Mouse (Mus musculus) adrenal gland, postnatal 36 days (tissue): ENCODE results near the gene Htra1. TPM values are rescaled to one million over a fixed set of nuclear protein-coding genes. Genes with fewer than 3 reads are reported as not detected.

ENCODE experiments used
- DNase-seq, 2 experiments: peaks; one replicate each; pipeline ENCODE4 v3.0.0; 2021; ENCODE audit warnings: mixed read lengths in 1 of 2
- total RNA-seq, 2 experiments: library from RNA; stranded (reverse); gene quantifications; 2 replicates each; pipeline ENCODE4 v1.2.3; 2021

Gene Htra1
- total RNA-seq, 2 experiments from 2014 or later = 38.5 to 94.6 TPM

GRCm38 (mm10) chr7:130966876-130967275 lies 31.0 kb downstream of the Htra1 start:
- DNase-seq = no peak

DNA sequence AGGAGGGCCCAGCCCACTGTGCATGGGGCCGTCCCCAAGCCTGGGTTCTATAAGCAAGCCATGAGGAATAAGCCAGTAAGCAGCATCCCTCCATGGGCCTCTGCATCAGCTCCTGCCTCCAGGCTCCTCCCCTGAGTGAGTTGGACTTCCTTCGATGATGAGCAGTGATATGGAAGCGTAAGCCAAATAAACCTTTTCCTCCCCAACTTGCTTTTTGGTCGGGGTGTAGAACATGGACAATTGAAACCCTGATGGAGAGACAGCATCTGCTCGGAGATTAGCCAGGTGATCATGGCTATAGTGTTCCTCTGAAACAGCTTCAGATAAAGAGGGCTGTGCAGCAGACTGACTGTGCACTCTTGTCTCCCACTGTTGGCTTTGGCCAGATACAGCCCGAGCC lies 32.0 kb downstream of the Htra1 start:
- no peak for DNase-seq

- peak; percentile 73 to 77 for DNase-seq
These were observed 32.6 kb downstream of the Htra1 start for GRCm38 (mm10) chr7:130968537-130968936.

- no peak for DNase-seq
These were observed 33.2 kb downstream of the Htra1 start for GRCm38 (mm10) chr7:130969076-130969475.

DNA sequence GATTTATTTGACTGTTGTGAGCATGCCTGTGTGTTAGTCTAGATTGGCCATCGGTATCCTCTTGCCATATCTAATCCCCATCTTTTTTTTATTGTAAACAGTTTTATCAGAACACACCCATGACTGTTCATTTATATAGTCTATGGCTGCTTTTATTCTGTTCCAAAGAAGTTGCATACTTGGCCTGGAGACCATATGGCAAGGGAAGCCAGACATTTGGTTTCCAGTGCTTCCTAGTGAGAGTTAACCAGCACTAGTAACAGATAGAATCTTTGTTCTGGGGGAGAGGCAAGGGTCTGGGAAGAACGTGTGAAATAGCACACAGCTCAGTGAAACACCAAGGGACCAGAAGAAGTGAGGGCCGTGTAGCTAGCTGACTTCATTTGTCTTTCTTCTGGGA lies 33.6 kb downstream of the Htra1 start:
- DNase-seq = no peak

GRCm38 (mm10) chr7:130972767-130973166 lies 36.9 kb downstream of the Htra1 start:
- DNase-seq = no peak

- DNase-seq = peak; percentile 78 to 85
These were observed 40.5 kb downstream of the Htra1 start for GRCm38 (mm10) chr7:130976305-130976935.

DNA sequence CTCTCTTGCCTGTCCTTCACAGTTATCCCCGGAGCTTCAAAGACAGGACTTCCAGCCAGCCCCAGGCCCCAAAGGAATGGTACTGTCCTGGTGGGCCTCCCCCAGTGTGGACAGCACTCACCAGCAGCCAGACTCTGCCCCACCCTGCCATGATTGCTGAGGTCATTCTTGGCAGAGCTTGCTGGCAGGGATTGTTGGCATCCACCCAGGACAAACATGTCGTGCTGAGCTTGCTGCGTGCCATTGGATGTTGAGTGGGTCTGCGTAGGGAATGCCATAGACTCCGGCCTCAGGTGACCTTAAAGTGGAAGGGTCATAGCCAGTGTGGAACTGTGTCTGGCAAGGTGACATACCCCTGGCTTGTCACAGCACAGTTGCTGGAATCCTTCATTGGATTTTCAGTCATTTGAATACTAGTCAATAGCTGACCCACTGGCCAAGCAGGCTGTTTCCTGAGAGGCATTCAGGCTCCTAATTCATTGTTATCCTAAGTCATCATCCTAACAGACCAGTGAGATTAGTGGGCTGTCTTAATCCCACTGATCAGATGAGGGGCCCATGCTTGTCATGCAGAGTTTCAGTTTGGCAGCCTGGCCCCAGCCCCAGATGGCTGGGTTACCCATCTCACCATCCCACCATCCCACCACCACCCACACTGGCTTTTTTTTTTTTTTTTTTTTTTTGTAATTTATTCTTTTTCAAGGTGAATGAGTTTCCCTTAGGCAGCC lies 42.0 kb downstream of the Htra1 start:
- peak; percentile 88 to 91 for DNase-seq

DNA sequence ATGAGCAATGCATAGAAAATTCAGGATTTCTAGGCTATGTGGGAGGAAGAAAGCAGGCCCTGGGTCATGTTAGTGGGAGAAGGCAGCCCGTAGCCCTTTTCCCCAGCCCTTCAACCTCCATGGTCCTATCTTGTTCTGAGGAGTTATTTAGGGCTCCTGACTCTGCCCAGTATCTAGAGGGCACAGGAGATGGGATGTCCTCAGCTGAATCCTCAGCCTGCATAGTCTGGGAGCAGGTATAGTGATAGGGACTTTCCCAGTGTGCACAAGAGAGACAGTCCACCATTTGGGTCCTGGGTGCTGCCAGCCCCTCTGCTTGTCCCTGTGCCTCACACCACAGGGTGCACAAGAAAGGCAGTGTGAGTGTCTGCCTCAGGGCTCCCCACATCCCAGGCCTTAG lies 42.6 kb downstream of the Htra1 start:
- DNase-seq = no peak

GRCm38 (mm10) chr7:130980130-130980529 lies 44.2 kb downstream of the Htra1 start:
- DNase-seq = peak; percentile 81 to 83

- DNase-seq = no peak
These were observed 46.5 kb downstream of the Htra1 start for GRCm38 (mm10) chr7:130982371-130982770.

DNA sequence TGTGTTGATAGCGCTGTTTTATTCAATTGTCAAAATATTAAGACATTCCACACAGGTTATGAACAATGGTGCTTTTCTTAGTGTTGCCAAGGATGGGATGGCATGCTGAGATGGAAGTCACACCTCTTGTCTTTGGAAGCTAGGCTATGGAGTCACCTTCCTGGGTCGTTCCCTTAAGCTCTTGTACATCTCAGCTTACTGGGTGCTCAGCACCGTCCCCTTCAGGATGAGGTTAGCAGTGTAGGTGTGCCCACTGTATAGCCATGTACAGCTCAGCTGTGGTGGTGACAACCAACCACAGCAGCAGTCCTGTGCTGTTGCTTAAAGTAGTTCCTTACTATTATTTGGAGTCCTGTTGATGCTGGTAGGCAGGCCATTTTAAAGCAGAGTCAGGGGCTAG lies 47.0 kb downstream of the Htra1 start:
- no peak for DNase-seq

DNA sequence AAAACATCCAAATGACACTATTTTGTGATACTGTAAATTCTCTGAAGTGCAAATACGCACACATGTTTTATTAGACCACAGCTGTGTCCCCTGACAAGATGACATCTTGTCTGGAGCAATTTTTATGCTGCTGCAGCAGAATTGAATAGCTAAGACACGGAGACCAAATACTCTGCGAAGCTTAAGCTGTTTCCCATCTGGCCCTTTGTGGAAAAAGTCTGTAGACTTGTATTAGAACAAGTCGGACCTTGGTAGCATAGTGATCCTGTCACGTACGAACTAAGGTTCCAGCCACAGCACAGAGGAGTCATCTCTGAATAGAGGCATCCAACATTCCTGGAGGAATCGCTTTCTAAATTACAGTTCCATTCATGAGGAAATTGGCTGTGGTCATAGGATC lies 48.4 kb downstream of the Htra1 start:
- no peak for DNase-seq

- no peak for DNase-seq
These were observed 49.3 kb downstream of the Htra1 start for GRCm38 (mm10) chr7:130985193-130985592.

- DNase-seq = peak; percentile 24 to 53
These were observed 49.8 kb downstream of the Htra1 start for GRCm38 (mm10) chr7:130985716-130986115.

DNA sequence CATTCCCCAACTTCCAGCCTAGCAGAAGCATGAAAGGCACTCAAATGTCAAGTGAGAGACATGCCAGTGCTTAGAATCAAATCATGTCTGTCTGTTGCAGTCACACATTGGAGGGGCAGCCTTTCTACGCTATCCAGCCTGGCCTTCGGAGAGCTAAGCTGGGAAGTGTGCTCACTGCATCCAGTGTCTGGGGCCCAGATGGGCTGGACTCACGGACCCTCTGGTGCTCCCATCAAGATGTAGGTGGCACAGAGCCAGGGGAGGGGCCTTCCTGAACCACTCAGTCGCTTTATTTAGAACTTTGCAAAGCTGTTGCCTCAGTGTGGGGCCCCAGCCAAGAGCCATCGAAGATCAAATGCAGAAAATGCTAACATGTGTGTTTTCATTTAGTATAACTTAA lies 52.2 kb downstream of the Htra1 start:
- no peak for DNase-seq

DNA sequence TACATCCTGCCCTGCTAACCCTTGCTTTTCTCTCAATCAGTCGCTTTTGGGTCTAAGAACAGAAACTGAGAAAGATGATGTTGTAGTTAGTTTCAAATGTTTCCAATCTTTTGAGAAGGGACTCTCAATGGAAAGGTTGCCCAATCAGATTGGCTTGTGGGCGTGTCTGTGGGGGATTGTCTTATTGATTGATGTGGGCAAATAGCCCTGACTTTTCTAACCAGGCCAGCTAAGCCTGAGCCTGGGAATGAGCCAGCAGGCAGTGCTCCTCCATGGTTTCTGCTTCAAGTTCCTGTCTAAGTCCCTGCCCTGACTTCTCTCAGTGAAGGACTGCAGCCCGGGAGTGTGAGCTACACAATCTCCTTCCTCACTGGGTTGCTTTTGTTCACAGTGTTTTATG lies 53.5 kb downstream of the Htra1 start:
- peak; percentile 54 to 61 for DNase-seq

- no peak for DNase-seq
These were observed 55.4 kb downstream of the Htra1 start for GRCm38 (mm10) chr7:130991174-130991789.

- DNase-seq = no peak
These were observed 58.0 kb downstream of the Htra1 start for GRCm38 (mm10) chr7:130993907-130994306.

DNA sequence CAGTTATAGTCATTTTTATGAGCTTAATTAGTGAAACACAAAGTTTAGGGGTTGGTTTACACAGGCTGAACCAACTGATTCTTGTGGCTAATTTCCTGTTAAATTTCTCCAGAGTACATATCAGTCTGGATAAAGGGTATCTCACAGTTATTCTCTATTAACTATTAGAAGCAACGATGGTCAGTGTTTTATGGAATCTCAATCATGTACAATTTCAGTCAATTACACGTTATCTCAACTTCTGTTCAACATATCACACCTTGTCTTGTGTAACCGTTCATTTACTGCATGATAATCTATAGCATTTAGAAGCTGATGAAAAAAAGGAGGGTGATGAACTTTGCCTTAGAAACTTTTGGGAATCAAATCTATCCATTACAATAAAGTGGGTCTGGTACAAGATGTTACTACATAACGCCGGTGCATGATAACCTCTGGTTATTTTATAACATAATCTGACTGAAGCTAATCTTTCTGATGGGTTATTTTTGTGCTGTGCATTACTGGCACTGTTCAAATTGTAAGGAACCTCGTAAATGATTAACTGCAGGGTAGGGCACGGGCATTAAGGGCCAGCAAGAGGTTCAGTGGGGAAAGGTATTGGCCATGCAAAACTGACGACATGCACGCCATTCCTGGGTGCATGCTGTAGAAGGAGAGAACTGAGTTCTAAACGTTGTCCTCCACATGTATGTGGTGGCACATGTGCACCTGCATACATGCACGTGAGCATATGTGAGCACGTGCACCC lies 66.2 kb downstream of the Htra1 start:
- no peak for DNase-seq

GRCm38 (mm10) chr7:131004071-131004470 lies 68.2 kb downstream of the Htra1 start:
- DNase-seq = no peak

GRCm38 (mm10) chr7:131007221-131007620 lies 71.3 kb downstream of the Htra1 start:
- no peak for DNase-seq

- DNase-seq = no peak
These were observed 73.3 kb downstream of the Htra1 start for GRCm38 (mm10) chr7:131009178-131009577.
